Mouse (Mus musculus) layer of hippocampus, postnatal 10 days (tissue): ENCODE data around the gene Rps6ka2. TPM values are rescaled to one million over a fixed set of nuclear protein-coding genes. Genes with fewer than 3 reads are reported as not detected.

Experiments
- DNase-seq, 2 experiments: peaks; one replicate each; pipeline ENCODE4 v3.0.0; 2021; ENCODE audit warnings: low spot score in 2 of 2
- total RNA-seq, 2 experiments: library from RNA; stranded (reverse); gene quantifications; 2 replicates each; pipeline ENCODE4 v1.2.3; 2021

Gene Rps6ka2
- total RNA-seq, 2 experiments from 2014 or later: 27.0 to 27.4 TPM

DNA sequence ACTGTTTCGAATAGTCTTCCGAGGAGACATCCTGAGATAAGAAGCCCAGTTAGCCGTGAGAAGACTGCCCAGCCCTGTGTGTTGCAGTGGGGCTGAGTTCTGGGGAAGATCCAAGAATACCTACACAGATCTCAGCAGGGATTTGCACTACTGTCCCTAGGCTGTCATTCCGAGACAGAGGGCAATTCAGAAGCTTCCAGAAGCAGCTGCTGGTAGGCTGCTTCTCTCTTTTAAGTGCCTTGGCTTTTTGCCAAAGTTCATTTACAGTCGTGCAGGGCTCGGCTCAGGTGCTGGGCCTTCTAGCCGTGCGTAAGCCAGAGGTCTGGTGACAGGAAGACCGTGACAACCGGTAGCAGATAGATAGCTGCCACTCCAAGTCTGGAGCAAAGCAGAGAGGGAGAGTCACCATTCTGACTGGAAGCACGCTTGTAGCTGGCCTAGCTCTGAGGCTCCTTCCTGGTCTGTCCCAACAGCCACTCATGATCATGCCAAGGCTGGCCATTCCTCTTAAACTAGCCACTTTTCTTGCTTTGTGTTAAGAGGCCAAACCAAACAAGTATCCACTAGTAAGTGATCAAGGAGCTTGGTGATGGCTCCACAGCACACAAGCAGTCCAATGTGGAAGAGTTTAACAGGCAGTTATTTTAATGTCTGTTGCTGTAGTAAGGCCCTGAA is 49.3 kb downstream of the Rps6ka2 start:
- DNase-seq: no peak

DNA sequence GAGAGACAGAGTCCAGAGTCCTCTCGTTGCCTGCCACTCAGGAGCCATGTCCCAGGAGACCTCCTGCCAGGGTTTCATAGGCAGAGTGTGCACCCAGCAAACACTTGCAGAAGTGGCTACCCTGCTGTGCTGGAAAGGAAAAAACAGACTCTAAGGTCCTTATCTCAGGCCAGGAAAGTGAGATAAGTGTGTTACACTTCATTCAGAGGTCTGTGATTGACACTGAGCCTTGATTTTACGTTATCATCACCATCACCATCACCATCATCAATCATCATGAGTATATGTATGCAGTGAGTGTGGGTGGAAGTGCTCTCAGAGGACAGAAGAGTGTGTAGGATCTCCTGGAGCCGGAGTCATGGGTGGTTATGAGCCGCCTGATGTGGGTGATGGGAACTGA is 51.4 kb downstream of the Rps6ka2 start:
- no peak for DNase-seq

DNA sequence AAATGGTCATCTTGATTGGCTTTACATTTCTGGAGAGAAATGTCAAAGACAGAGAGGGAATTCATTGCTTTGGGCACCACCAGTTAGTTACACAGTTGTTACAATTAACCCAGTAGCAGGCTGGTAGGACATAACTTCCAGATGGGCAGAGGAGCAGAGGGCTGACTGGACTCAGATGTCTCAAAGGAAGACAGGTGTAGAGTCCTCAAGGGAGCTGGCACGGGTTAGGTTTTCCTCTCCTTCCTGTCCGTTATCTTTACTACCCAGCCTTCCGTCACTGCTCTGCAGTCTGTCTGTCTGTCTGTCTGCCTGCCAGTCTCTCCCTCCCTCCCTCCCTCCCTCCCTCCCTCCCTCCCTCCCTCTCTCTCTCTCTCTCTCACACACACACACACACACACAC is 52.3 kb downstream of the Rps6ka2 start:
- no peak for DNase-seq

DNA sequence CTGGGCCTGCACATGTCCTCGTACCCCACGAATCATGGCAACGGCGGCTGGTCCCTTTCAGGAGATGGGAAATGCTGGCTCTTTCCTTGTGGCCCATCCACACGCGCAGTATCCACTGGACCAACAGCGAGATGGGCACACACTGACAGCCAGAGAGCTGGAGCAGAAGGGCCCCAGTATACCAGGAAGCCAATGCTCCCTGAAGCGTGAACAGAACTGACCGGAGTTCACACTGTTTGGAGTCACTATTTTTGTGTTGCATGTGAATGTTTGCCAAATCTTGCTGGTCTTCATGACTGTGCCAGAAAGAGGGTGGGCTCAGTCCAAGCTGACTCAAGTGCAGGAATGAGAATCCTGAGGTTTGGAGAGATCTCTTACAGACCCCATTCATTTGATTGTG is 58.6 kb downstream of the Rps6ka2 start:
- DNase-seq: no peak

DNA sequence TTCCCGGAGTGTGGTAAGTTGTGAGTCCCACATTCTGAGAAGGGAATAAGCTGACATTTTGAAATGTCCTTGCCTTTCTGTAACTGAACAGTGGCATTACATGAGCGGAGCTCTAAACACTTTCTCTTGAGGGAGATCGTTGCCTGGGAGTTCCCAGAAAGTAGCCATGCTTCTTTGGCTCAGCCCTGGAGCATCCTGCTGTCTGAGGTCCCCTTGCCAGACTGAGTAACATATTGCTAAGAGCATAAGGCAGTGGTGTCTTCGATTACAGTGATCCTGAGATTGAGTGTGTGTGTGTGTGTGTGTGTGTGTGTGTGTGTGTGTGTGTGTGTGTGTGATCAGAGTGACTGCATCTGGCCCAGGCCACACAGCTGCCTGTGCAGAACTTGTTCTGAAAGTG is 61.4 kb downstream of the Rps6ka2 start:
- DNase-seq: no peak

DNA sequence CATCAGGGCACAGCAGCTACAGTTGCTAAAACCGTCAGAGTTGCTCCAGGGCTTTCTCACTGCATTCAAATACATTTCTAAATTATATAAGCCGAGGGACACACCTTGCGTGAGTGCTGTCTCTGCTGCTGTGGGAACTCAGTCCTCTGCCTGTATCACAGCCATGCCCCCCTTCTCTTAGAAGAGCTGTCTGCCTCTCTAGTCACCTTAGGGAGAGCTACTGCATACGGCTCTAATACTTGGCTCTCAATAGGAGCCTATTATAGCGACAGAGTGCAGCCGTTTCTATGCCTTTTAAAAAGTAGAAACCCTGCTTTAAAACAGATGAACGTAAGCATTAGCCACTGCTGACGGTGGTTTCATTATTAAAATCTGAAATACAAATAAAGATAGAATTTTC is 61.9 kb downstream of the Rps6ka2 start:
- DNase-seq: no peak

DNA sequence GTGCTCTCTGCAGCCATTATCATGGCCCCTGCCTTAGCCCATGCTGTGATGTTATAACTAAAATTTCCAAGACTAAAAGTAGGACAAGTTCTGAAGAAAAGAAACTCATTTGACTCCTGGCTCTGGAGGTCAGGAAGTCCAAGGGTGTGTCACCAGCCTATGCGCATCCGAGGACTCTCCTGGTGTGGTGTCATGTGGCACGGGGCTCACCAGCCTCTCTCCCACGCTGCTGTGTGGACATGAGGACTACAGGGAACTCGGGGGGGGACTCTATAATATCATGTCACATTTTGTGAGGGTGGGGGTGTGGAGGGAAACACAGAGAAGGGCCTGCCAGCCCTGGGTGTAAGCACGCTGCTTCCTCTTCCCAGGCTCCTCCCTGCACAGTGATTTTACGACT is 62.5 kb downstream of the Rps6ka2 start:
- no peak for DNase-seq

DNA sequence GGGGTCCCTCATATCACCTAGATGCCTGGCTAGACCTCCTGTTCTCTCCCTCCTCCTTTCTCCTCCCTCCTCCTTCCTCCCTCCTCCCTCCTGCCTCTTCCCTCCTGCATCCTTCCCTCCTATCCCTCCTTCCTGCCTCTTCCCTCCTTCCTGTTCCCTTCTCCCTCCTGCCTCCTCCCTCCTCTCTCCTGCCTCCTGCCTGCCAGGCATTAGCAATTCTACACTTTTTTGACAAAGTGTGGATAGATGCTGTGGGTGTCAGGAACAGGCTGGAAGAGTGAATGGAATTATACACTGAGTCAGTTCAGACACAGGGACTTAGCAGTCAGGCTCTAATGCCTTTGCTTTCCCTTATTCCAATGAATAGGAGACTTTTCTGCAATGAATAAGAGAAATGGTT is 63.3 kb downstream of the Rps6ka2 start:
- DNase-seq: no peak

DNA sequence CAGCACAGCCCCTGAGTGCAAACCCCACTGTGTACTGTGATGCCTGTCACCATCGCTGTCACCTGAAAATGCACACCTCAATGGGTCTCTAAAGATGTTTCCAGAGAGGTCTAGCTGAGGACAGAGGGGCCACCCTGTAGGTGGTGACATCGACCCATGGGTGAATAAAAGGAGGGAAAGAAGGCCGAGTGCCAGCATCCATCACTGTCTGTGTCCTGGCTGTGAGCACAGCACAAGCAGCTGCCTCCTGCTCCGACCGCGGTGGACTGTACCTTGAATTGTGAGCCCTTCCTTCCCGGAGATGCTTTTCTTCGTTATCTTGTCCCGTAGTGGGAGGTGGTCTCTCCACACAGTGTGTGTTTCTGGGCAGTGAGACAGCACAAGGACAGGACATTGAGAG is 67.8 kb downstream of the Rps6ka2 start:
- no peak for DNase-seq

DNA sequence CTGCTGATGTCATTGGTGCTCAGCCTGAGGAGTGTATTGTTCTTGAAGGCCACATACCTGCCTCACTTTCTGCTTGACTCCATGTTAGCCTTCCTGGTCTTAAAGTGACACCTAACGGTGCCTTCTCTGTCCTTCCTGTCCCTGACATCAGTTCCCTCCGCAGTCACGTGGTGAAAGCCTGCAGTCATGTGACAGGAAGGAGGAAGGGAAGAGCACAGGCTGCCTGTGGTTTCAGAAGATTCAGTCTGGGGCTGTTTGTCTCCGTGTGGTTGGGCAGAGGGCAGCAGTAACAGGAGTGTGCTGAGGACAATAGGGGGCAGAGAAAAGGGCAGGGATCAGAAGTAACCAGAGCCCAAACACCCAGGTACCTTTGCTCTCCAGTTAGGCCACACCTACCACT is 68.9 kb downstream of the Rps6ka2 start:
- no peak for DNase-seq

DNA sequence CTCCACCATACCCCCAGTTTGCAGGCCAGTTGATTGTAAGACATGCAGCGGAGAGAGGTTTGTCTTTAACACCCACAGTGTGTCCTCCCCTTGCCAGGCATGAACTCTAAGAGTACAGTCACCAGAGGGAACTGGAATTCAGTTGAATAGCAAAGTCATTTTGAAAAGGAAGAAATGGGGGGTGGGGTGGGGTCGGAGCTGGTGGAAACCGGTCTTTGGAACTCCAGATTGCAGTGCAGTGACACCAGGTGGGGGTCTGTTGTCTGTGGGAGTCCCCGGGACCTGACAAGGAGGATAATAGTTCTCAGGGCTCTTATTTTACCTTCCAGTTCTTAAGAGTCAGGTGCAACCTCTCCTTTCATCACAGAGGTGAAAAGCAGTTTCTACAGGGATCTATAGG is 70.6 kb downstream of the Rps6ka2 start:
- no peak for DNase-seq

DNA sequence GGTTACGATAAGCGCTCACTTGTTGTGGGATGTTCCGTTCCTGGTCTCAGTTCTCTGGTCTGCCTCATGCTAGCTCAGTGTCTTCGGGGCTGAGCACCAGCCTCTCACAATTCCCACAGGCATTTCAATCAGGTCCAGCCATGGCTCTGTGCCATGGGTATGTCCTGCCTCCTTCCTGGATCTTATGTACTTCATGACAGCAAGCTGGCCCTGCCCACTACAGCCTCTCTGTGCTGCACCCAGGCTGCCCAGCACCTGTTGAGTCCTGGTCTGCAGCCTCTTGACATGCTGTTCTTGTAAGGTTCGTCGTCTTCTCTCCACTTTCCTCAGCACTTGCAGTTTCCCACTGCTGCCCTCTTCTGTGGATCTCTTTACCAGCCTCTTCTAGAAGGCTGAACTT is 75.2 kb downstream of the Rps6ka2 start:
- DNase-seq: no peak

DNA sequence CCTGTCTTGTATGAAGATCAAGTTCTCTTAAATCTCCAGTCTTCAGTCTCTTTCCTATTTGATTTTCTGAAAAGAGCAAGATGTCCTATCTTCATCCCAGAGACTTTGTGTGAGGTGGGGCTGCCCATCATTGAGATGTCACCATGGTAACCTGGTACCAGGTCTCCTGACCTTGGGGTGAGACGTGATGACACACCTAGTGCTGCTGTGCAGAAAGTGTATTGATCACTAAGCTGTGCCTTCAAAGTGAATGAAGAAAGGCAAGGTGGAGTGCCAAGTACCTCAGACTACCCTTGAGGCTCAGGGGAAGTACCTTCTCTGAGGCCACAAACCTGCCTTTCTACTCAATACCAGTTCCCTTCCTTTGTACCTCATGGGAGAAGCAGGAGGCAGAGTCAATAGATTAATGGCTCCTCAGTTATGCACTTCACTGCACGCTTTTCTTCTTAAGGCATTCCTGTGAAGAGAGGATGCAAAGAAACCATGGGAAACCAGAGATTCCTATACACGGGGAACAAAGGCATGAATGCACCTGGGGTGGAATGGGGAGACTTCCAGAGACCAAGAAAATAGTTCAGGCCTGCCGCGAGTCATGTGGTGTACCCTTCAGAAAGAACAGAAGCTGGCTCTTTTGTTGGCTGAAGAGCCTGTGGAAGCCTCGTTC is 77.1 kb downstream of the Rps6ka2 start:
- DNase-seq: no peak

DNA sequence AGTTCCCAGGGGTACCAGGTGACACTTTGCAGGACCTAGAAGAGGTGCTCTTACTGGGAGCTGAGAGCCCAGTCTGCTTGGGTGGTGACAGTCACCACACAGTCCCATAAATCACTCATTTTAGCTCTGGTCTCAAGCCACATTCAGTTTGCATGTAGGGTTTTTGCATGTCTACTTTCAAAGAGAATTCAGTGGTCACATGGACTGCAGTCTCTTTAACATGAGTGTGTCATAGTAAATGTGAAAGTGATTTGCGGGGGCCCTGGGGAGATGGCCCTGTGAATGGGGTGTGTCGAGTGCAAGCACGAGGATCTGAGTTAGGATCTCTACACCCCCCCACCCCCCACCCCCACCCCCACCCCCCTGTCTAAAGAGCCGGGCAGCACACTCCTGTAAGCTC is 80.5 kb downstream of the Rps6ka2 start:
- no peak for DNase-seq

DNA sequence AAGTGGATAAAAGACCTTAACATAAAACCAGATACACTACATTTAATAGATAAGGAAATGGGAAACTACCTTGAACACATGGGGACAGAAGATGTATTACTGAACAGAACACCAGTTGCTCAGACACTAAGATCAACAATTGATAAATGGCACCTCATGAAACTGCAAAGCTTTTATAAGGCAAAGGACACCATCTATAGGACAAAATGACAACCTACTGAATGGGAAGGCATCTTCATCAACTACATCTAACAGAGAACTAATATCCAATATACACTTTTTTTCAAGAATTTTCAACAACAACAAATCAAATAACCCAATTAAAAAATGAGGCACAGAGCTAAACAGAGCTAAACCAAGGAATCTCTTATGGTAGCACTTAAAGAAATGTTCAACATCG is 87.3 kb downstream of the Rps6ka2 start:
- no peak for DNase-seq

DNA sequence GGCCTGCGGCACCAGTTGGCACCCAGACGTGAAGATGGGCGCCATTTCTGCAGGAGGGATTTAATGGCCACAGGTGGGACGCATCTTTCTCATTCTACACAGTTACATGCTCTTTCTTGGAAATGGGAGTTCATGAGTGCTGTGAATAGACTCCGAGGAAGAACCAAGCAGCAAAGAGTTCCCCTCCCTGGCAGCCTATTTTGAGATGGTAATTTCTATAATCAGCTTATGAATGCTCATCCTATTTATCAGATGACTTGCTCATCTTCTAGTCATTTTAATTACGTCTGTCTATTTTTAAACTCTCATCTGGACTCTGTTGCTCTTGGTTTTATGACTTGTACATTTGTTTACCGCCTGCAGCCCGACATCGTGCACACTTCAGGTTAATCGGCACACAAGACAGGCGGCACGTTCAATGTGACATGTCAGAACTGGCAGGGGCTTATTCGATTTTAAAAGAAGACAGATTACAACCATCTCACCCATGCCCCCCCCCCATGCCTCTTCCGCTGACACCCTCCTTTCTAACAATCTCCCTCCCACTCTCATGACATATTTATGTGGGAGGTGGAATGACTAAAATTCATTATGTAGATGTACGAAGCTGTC is 88.9 kb downstream of the Rps6ka2 start:
- no peak for DNase-seq

DNA sequence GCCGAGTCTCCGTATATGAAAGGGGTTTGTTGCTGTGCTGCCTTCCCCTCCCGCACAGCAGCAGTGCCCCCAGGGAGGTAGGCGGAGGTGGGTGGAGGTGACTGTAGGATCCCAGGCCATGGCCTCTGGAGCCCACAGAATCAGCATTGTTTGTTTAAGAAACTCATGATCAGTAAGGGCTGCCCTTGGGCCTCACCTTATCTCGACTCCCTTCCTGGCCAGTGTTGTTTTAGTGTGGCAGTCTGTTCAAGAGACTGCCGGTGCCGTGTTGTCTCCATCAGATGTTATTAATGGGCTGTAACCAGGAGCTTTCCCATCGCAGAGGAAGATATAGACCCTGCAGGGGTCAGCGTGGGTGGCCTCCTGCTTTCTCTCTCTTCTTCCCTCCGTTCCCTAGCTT is 90.4 kb downstream of the Rps6ka2 start:
- no peak for DNase-seq

DNA sequence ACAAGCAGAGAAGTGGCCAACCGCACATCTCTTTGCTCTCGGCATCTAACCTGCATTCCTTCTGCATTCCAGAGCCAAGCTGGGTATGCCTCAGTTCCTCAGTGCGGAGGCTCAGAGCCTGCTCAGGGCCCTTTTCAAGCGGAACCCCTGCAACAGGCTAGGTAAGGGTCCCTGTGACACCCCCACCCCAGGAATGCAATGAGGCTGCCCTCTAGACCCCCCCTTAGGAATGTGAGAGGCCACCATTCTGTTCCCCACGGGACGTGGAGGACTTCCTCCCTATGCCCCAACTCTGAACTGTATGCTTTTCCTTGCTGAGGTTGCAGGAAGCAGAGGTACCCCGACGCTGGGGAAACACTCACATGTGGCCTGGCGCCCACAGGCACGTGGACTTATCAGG is 92.1 kb downstream of the Rps6ka2 start:
- DNase-seq: no peak

DNA sequence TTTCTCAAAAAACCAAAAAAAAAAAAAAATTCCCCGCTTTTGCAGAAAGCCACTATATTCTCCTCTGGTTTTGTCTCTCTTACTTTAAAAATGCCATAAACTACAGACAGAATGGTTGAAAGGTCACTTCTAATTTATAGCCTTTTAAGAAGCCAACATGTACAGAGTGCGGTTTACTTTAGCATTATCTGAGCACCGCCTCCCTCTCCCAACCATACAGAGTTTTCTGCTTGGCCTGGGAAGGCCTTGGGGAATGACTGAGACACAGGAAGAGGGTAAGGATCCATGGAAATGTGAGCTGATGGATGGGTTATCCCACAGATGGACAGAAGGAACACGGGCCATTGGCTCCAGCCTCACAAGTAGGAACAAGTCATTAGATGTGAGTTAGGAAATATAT is 92.7 kb downstream of the Rps6ka2 start:
- DNase-seq: no peak

DNA sequence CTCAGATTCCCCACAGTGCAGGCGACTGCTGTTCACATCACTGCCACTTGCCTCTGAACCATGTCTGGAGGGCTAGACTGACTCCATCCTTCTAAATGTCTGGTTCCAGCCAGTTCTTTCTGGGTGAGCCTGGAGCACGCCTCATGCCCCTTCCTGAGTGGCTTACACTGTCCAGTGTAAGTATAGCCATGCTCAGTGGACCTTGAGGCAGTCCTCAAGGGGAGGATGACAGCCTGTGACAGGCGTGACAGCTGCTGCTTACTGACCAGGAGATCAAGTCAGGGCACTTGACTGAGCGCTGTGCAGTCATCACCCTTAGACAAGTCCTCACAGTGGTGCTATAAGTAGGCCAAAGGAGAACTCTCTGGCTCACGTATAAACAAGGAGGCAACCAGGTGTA is 94.7 kb downstream of the Rps6ka2 start:
- DNase-seq: no peak

DNA sequence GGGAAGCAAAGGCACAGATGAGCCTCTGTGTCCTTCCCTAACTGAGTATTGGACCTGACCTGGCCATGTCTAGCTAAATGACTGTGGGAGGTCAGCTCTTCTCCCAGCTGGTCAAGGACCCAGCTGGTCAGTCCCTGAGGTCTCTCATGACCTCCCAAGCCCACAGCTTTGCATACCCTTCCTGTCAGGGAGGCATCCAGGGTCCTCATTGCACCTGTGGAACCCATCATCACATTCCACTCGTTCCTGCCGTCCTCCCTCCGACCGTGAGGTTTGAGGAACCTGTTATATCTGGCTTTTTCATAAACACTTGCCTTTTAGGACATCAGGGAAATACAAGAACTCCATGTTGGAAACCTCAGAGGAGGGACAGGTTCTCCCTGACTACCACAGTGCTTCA is 95.4 kb downstream of the Rps6ka2 start:
- DNase-seq: no peak

DNA sequence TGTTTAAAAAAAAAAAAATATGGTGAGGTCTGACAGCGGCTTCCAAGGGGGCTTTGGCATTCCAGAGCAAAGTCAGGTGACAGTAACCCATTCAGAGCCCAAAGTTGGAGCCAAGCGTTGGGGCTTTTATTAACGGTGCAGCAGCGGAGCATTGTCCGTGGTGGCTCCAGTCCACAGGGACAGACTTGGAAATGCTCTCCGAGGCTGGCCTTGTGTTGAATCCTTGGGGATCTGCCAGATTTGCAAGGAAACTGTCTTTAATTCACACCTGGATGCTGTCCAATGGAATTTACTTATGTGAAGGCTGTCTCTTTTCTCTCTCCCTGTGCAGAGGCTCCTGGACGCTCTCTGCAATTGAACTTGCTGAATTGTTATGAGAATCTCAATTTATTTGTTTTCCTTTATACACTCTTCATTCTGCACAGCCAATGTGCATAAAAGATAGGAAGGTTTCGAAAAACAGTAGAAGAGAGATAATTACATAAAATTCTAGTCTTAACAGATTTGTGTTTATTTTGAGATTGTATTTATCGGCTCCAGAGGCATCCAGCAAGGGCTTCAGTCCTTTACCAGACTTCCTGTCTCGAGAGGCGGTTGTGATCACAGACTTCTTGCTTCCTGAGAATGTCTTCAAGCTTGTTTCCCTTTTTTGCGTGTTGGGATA is 95.9 kb downstream of the Rps6ka2 start:
- DNase-seq: no peak
